Mouse (Mus musculus): Measurements from ENCODE around the gene Synpo2. TPM values are rescaled to one million over a fixed set of nuclear protein-coding genes. Genes with fewer than 3 reads are reported as not detected.
"Not testable (repeated sequence)": the region's sequence is repeated elsewhere in the genome, so short reads cannot be mapped to it uniquely, and the experiment has no call there.

Synpo2 gene
- polyA plus RNA-seq, 1 experiment from 2014 or later: 11.5 TPM

DNA sequence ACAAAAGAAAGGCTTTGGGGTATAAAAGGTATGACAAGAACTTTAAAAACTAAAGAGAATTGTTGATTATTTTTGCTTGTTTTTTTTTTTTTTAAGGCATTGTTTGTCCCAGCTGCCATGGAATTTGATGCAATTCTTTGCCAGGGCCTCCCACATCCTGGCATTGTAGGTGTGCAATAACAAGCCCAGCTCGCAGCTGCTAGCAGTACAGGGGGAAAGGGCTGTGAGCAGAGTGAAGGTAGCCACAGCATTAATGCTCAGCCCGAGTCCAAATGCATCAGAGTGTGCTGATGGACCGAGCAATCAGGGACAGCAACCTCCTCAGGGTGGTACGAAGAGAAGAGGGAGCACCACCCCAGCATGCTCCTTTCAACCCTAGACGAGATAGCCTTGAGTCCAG is 96.3 kb downstream of the Synpo2 start:
- Histone ChIP-seq H3K4me3 (ENCODE audit: low read length) (no peak overlapping the region), H3K27ac (ENCODE audit: low read length) (peak overlapping the region; percentile 61), H3K9ac (ENCODE audit: low read length) (no peak overlapping the region), H3K4me1 (ENCODE audit: control insufficient read depth, insufficient read depth, low read length) (peaks cover 30% of the 10 kb centered on the region), H3K36me3 (ENCODE audit: control insufficient read depth, insufficient read depth) (no peaks in the 10 kb centered on the region), H3K4me2 (ENCODE audit: low read depth, low read length) (no peak overlapping the region), H3K27me3 (ENCODE audit: control insufficient read depth, insufficient read depth, low read length) (no peaks in the 10 kb centered on the region), H3K9me3 (replicated peaks; ENCODE audit: control insufficient read depth, low read length) (no peaks in the 10 kb centered on the region)
- ATAC-seq (replicated peaks; ENCODE audit: extremely low read depth, insufficient read depth, low FRiP score): no peak
- 56% methylated on average over 5 of the region's 5 CpGs for WGBS

DNA sequence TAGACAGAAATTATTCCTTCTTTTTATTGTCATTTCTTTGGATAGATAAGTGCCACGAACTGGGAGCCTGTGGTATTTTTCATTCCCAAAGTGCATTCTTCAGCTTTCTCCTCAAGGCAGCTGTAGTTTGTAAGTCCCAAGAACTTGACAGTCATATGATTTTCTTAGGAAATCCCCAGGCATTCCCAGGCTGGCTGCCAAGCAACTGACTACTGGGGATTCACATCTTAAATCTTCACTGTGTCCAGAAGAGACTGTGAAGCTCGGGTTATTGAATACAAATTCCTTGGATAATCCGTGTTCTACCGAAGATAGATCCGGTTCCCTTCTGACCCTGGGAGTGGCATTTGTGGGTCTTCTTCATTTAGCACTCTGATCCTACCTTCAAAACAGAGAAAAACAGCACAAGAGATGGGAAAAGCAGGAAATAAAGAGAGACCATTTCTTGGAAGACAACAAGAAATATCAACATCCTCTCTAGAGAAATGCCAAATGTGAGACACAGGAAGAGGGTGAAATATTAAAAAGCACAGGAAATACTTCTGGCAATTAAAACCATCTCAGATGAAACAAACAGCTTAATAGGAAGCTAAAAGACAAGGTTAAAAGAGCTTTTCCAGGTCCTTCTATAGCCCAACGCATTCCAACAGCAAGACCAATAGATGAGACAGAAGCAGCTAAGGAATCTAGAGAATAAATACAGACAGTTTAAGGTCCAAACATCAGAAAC is 97.5 kb downstream of the Synpo2 start:
- Histone ChIP-seq H3K27ac (ENCODE audit: low read length) (peak overlapping the region; percentile 74), H3K4me2 (ENCODE audit: low read depth, low read length) (peak overlapping the region; percentile 10; the same call in 1 of the 2 replicates), H3K27me3 (ENCODE audit: control insufficient read depth, insufficient read depth, low read length) (no peaks in the 10 kb centered on the region), H3K36me3 (ENCODE audit: control insufficient read depth, insufficient read depth) (no peaks in the 10 kb centered on the region), H3K4me1 (ENCODE audit: control insufficient read depth, insufficient read depth, low read length) (peaks cover 28% of the 10 kb centered on the region), H3K9me3 (replicated peaks; ENCODE audit: control insufficient read depth, low read length) (no peaks in the 10 kb centered on the region), H3K9ac (ENCODE audit: low read length) (no peak overlapping the region), H3K4me3 (ENCODE audit: low read length) (no peak overlapping the region)
- WGBS: 55% methylated on average over 6 of the region's 6 CpGs
- peak; percentile 33; the same call in 1 of the 2 replicates for ATAC-seq (replicated peaks; ENCODE audit: extremely low read depth, insufficient read depth, low FRiP score)

DNA sequence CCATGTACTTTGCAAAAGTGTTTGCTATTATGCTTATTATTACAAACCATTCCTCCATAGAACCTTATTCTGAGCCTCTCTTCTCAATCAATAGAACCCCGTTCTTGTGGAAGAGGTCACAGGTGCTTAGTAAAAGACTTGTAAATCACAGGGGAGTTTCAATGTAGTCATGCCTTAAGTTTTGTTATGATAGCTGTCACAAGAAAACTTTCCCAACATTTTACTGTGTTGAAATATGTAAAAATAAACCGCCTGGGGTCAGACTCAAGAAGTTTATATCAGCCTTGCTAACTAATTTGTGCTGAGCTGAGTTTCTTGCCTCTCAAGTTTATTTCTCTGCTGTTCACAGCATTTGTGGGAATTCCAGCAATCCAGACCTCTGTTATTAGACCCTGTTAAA is 103.8 kb downstream of the Synpo2 start:
- Histone ChIP-seq H3K27ac (ENCODE audit: low read length) (no peak overlapping the region), H3K4me1 (ENCODE audit: control insufficient read depth, insufficient read depth, low read length) (peaks cover 14% of the 10 kb centered on the region), H3K9ac (ENCODE audit: low read length) (no peak overlapping the region), H3K4me3 (ENCODE audit: low read length) (no peak overlapping the region), H3K4me2 (ENCODE audit: low read depth, low read length) (no peak overlapping the region), H3K36me3 (ENCODE audit: control insufficient read depth, insufficient read depth) (no peaks in the 10 kb centered on the region), H3K27me3 (ENCODE audit: control insufficient read depth, insufficient read depth, low read length) (no peaks in the 10 kb centered on the region), H3K9me3 (replicated peaks; ENCODE audit: control insufficient read depth, low read length) (no peaks in the 10 kb centered on the region)
- 75% methylated on average over 2 of the region's 2 CpGs for WGBS
- no peak for ATAC-seq (replicated peaks; ENCODE audit: extremely low read depth, insufficient read depth, low FRiP score)

DNA sequence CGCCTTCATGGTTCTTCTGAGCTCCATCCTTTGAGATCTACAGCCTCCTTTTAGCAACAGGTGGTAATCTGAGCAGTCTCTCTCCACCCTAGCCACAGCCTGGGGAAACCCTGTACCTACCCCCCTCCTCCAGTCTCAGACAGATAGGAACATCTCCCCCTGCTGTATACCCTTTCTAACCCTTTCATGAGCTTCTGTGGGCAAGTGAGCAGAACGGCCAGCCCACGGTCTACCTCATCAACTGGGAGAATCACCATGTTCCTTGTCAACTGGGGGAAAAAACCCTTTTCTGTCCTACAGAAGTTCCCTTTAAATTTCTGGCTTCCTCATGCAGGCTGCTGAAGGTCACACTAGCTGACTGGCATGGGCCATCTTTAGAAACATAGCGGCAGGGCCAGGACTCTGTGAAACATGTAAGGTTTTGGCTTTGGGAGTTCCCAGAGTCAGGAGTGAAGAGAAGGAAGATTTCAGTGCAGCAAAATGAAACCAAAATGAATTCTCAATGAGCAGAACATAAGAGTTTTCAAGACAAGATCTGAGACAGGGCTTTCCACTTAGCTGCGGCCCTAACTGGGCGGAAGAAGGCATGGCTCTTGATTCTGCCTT is 104.7 kb downstream of the Synpo2 start:
- Histone ChIP-seq H3K9me3 (replicated peaks; ENCODE audit: control insufficient read depth, low read length) (no peaks in the 10 kb centered on the region), H3K4me1 (ENCODE audit: control insufficient read depth, insufficient read depth, low read length) (peaks cover 14% of the 10 kb centered on the region), H3K9ac (ENCODE audit: low read length) (no peak overlapping the region), H3K4me2 (ENCODE audit: low read depth, low read length) (no peak overlapping the region), H3K27ac (ENCODE audit: low read length) (peak overlapping the region; percentile 16; the same call in 1 of the 2 replicates), H3K36me3 (ENCODE audit: control insufficient read depth, insufficient read depth) (no peaks in the 10 kb centered on the region), H3K4me3 (ENCODE audit: low read length) (no peak overlapping the region), H3K27me3 (ENCODE audit: control insufficient read depth, insufficient read depth, low read length) (no peaks in the 10 kb centered on the region)
- ATAC-seq (replicated peaks; ENCODE audit: extremely low read depth, insufficient read depth, low FRiP score): peak; percentile 65; the same call in 1 of the 2 replicates
- whole genome bisulfite sequencing: 82% methylated on average over 6 of the region's 6 CpGs

DNA sequence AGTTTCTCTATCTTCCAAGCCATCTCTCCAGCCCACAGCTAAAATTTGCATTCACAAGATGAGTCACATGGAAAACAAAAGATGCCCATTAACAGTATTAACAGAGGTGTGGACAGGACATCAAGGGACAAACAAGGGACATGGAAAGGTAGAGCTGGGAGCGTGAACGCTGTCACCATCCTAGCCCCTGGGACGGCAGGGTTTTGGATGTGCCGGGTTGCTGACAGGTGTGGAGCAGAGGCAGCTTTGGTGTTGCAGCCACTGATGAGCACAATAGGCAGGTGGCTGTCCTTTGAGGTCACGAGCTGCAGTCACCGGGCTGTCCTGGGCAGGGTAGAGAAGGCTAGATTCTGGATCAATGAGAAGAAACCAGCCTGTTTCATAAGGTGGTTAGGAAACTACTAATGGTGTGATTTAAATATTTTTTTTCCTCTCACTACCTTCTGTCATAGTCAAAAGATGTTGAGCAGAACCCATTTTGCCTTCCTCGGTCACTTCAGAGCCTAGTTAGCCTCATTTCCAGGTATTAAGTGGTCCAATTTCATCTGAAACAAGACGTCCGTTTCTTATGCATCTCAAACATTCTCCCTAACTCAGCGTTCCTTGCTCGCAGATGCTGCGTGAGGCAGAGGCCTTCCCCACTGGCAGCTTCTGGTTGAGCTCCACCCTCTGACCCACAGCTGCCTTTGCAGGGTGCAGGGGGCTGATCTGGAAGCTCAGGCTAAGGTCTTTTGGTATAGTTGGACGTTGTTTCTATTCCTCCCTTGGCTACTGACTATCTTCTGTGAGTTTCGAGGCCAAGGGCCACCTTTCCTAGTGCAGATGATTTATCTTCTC is 105.4 kb downstream of the Synpo2 start:
- Histone ChIP-seq H3K27me3 (ENCODE audit: control insufficient read depth, insufficient read depth, low read length) (no peaks in the 10 kb centered on the region), H3K9ac (ENCODE audit: low read length) (no peak overlapping the region), H3K4me3 (ENCODE audit: low read length) (no peak overlapping the region), H3K4me1 (ENCODE audit: control insufficient read depth, insufficient read depth, low read length) (peaks cover 14% of the 10 kb centered on the region), H3K36me3 (ENCODE audit: control insufficient read depth, insufficient read depth) (no peaks in the 10 kb centered on the region), H3K27ac (ENCODE audit: low read length) (no peak overlapping the region), H3K4me2 (ENCODE audit: low read depth, low read length) (no peak overlapping the region), H3K9me3 (replicated peaks; ENCODE audit: control insufficient read depth, low read length) (no peaks in the 10 kb centered on the region)
- ATAC-seq (replicated peaks; ENCODE audit: extremely low read depth, insufficient read depth, low FRiP score): no peak
- 81% methylated on average over 14 of the region's 14 CpGs for WGBS

DNA sequence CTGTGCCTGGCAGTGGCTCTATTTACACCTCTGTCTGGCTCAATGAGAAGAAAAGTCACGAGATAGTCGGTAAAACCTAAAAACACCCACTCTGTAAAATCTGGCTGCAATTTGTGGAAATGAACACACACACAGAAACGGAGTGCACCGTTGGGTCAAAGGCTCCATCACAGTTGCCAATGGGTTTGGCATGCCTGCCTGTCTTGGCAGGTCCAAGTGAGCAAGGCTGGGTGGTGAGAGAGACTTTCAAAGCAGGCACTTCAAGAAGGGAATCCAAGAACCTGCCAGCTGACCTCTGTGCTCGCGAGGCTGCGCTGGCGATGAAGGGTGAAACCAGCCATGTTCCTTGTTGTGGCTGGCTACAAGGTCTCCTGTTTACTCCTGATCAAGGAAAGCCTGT is 107.2 kb downstream of the Synpo2 start:
- no peak for ATAC-seq (replicated peaks; ENCODE audit: extremely low read depth, insufficient read depth, low FRiP score)
- no peaks in the 10 kb centered on the region for H3K9me3 ChIP-seq (replicated peaks; ENCODE audit: control insufficient read depth, low read length)
- H3K4me1 ChIP-seq (ENCODE audit: control insufficient read depth, insufficient read depth, low read length): peaks cover 14% of the 10 kb centered on the region
- no peaks in the 10 kb centered on the region for H3K36me3 ChIP-seq (ENCODE audit: control insufficient read depth, insufficient read depth)
- 68% methylated on average over 8 of the region's 8 CpGs for WGBS
- no peak overlapping the region for H3K9ac ChIP-seq (ENCODE audit: low read length)
- H3K4me2 ChIP-seq (ENCODE audit: low read depth, low read length): no peak overlapping the region
- H3K27me3 ChIP-seq (ENCODE audit: control insufficient read depth, insufficient read depth, low read length): no peaks in the 10 kb centered on the region
- H3K27ac ChIP-seq (ENCODE audit: low read length): no peak overlapping the region
- no peak overlapping the region for H3K4me3 ChIP-seq (ENCODE audit: low read length)

DNA sequence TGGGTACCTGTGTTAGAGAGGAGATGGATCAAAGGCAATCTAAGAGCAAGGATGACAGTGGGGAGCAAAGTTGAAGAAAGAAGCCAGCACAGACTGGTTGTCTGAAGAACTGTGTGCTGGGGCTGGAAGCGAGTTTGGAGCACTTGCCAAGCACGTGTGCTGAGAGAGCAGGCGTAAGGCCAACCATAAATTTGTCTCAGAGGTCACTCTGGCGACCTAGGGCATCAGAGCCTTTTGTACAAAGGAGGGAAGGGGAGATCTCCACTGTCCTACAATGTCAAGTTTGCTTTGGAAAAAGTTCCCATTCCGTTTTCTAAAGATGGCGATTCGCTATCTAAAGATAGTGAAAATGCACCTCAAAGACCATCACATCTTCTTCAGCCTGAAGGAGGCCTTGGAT is 107.9 kb downstream of the Synpo2 start:
- no peak for ATAC-seq (replicated peaks; ENCODE audit: extremely low read depth, insufficient read depth, low FRiP score)
- H3K4me3 ChIP-seq (ENCODE audit: low read length): no peak overlapping the region
- H3K27ac ChIP-seq (ENCODE audit: low read length): no peak overlapping the region
- H3K9ac ChIP-seq (ENCODE audit: low read length): no peak overlapping the region
- H3K4me1 ChIP-seq (ENCODE audit: control insufficient read depth, insufficient read depth, low read length): peaks cover 14% of the 10 kb centered on the region
- no peak overlapping the region for H3K4me2 ChIP-seq (ENCODE audit: low read depth, low read length)
- H3K27me3 ChIP-seq (ENCODE audit: control insufficient read depth, insufficient read depth, low read length): no peaks in the 10 kb centered on the region
- no peaks in the 10 kb centered on the region for H3K36me3 ChIP-seq (ENCODE audit: control insufficient read depth, insufficient read depth)
- WGBS: 79% methylated on average over 7 of the region's 7 CpGs
- no peaks in the 10 kb centered on the region for H3K9me3 ChIP-seq (replicated peaks; ENCODE audit: control insufficient read depth, low read length)

DNA sequence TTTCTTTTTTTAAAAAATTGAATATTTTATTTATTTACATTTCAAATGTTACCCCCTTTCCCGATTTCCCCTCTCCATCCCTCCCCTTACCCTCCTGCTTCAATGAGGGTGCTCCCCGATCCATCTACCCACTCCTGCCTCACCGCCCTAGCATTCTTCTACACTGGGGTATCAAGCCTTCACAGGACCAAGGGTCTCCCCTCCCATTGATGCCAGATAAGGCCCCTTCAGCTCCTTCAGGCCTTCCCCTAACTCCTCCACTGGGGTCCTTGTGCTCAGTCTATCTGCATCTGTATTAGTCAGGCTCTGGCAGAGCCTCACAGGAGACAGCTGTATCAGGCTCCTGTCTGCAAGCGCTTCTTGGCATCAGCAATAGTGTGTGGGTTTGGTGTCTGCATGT is 109.2 kb downstream of the Synpo2 start:
- H3K4me3 ChIP-seq (ENCODE audit: low read length); H3K9me3 ChIP-seq (replicated peaks; ENCODE audit: control insufficient read depth, low read length); ATAC-seq (replicated peaks; ENCODE audit: extremely low read depth, insufficient read depth, low FRiP score); H3K9ac ChIP-seq (ENCODE audit: low read length); H3K27me3 ChIP-seq (ENCODE audit: control insufficient read depth, insufficient read depth, low read length); H3K36me3 ChIP-seq (ENCODE audit: control insufficient read depth, insufficient read depth); H3K4me2 ChIP-seq (ENCODE audit: low read depth, low read length); H3K27ac ChIP-seq (ENCODE audit: low read length): not testable (repeated sequence)
- 88% methylated on average over 4 of the region's 4 CpGs for WGBS
- peaks cover 19% of the 10 kb centered on the region for H3K4me1 ChIP-seq (ENCODE audit: control insufficient read depth, insufficient read depth, low read length)

DNA sequence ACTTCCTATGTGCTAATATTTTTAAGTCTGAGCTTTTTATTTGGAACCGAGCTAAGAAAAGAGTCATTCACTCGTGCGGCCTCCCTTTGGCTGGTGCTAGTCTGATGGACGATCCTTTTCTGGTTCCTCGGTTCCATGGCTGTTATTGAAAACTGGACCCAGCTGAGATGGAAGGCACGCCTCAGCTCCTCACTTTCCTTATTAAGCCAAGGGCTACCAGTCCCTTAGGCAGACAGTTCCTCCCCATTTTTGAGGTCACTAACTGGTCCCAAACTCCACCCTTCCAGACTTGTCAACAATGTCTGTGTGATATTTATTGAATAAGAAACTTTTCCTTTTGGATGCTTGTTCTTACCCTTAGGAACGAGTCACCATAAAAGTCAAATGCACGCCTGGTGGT is 112.1 kb downstream of the Synpo2 start:
- WGBS: 78% methylated on average over 8 of the region's 8 CpGs
- no peaks in the 10 kb centered on the region for H3K36me3 ChIP-seq (ENCODE audit: control insufficient read depth, insufficient read depth)
- H3K9ac ChIP-seq (ENCODE audit: low read length): no peak overlapping the region
- ATAC-seq (replicated peaks; ENCODE audit: extremely low read depth, insufficient read depth, low FRiP score): no peak
- no peak overlapping the region for H3K4me3 ChIP-seq (ENCODE audit: low read length)
- H3K27ac ChIP-seq (ENCODE audit: low read length): no peak overlapping the region
- no peak overlapping the region for H3K4me2 ChIP-seq (ENCODE audit: low read depth, low read length)
- H3K4me1 ChIP-seq (ENCODE audit: control insufficient read depth, insufficient read depth, low read length): peaks cover 10% of the 10 kb centered on the region
- H3K27me3 ChIP-seq (ENCODE audit: control insufficient read depth, insufficient read depth, low read length): no peaks in the 10 kb centered on the region
- no peaks in the 10 kb centered on the region for H3K9me3 ChIP-seq (replicated peaks; ENCODE audit: control insufficient read depth, low read length)

All from heart, embryonic 16.5 days (tissue).